Mouse (Mus musculus) skeletal muscle tissue, adult 2 months (tissue): ENCODE measurements around the gene Naglu.
A peak's percentile ranks its signal among the peaks of the same experiment; 100 is the strongest.

Experiments used
- DNase-seq: peaks from one replicate; pipeline ENCODE4 v3.0.0-alpha.2; 2012; ENCODE audit warnings: low read depth, low spot score

The Naglu gene

GRCm38 (mm10) chr11:101069391-101070188 is at the start of gene Naglu:
TSS of gene Naglu (plus strand) at chr11:101070012.
- DNase-seq = peak; percentile 95

DNA sequence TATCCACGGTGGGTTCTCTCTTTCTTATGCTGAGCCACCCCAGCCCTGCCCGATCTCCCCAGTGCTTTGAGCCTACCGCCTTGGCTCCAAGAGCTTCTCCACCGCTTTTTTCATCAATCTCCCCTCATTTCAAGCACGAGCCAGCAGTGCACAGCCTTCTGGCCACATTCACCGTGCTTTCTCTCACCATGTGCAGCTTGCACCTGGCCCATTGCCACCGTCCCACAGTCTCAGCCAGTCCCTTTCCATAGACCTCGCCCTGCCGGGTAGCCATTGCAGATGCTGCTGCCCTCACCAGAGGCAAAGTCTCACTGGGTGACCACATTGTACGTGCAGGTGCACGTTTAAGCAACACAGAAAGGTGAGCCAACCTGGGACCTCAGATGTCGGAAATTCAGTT is 46.4 kb upstream of the Naglu start:
- peak; percentile 19 for DNase-seq

DNA sequence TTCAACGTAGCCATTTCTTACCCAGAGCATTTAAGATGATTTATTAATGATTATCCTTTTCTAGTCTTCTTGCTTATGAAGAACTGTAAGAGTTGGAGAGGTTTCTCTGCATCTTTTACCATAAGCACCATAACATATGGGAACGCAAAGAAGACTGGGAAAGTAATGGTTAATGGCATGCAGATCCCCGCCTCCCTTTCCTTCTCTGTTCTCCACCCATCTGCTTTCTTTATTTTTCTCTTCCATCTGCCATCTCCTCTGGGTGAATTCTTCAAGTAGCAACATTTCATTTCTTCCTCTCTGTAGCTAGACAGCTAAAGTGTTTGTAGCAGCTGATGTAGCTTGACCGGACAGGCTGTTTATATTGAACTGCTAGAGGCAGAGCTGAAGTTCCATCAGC is 45.8 kb upstream of the Naglu start:
- no peak for DNase-seq

DNA sequence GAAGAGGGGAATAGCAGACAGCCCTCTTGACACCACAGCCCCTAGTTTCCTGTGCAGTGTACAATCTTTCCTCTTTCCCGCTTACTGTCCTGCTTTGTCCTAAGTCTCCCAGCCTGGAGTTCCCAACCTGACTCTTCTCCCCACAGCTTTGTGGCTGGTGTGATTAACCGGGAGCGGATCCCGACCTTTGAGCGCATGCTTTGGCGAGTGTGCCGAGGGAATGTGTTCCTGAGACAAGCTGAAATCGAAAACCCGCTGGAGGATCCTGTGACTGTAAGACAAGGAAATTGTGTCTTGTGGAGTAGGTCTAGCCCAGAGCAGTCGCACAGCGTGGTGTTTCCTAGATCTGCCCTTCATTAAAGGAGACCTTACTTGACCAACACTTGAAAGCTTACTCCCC is 42.7 kb upstream of the Naglu start:
- no peak for DNase-seq

DNA sequence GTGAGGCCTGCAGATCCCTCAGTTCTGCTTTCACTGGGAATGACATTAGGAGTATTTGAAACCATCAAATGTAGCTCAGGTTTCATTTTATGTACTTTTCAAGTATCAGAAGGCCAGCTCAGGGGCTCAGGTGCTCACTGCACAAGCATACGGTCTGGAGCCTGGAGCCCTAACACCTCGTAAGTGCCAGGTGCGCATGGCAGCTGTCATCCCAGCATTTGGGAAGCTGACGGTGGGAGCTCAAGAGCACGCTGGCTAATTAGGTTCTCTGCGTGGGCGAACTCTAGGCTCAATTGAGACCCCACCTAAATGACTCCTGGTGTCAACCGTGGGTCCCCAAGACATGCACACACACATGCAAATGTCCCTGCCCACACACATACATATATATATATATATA is 40.5 kb upstream of the Naglu start:
- no peak for DNase-seq

GRCm38 (mm10) chr11:101030136-101030807 is 39.5 kb upstream of the Naglu start:
- DNase-seq = no peak

- DNase-seq = no peak
These were observed 39.0 kb upstream of the Naglu start for GRCm38 (mm10) chr11:101030808-101031156.

DNA sequence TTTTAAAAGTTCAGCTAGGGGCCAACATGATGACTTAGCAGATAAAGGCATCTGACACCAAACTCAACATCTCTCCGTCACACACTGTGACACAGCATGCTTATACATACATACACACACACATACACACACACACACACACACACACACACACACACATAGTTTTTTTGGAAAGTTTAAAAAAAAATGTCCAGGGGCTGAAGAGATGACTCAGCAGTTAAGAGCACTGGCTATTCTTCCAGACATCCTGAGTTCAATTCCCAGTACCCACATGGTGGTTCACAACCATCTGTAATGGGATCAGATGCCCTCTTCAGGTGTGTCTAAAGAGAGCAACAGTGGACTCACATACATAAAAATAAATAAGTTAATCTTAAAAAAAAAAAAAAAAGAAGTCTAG is 38.3 kb upstream of the Naglu start:
- DNase-seq = no peak

DNA sequence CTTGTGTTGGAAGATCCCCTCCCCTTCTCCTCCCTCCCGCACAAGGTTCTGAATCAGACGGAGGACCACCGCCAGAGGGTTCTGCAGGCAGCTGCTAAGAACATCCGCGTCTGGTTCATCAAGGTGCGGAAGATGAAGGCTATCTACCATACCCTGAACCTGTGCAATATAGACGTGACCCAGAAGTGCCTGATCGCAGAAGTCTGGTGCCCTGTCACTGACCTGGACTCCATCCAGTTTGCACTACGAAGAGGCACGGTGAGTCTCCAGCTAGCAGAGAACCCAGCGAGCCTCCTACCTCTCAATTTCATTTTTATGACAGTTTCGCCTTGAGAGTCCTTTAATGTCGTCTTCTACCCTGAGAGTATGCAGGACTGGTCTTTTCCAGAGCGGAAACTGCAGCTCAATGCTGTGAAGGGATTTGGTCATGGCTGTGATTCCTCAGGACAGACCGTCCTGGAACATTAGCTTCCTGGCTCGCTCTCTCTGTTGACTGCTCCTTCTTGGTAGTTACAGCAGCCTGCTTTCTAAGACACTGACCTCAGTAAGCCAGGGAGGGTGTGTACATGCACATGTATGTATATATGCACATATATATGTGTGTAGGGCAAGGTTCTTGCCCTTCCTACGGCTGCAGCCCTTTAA is 35.8 kb upstream of the Naglu start:
- DNase-seq = no peak

GRCm38 (mm10) chr11:101034614-101035327 is 35.0 kb upstream of the Naglu start:
- no peak for DNase-seq

DNA sequence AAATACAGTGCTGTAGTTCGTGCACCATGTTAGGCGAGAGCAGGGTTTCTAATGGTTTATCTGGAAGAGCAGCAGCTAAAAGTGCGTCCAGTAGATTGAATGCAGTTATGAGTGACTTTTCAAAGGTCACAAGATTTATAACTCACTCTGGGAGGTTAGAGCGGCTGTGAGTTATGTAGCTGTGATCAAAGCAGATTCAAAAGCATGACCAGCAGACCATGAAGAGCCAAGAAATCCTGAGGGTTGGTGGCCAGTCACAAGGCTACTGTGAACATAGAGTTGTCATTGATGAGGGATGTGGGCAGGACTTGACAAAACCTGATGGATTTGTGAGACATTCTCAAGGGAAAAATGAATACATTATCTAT is 34.5 kb upstream of the Naglu start:
- DNase-seq = no peak

DNA sequence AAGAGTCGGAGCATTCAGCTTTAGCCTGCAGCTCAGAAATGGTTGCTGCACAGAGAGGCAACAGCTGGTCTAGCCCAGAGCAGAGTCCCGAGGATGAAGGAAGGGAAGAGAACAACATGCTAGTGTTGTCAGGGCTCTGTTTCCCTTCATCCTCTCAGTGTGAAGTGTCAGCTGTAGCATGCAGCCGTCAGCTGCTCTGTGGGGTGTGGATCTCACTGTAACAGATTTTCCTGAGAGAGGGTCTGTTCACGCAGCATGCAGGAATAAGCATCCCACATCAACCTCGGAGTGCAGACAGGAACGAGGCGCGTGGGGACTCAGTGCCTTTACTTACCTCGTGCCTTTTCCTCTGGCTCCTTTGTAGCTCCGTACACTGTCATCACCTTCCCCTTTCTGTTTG is 32.0 kb upstream of the Naglu start:
- DNase-seq = no peak

- no peak for DNase-seq
These were observed 24.0 kb upstream of the Naglu start for GRCm38 (mm10) chr11:101045826-101046225.

DNA sequence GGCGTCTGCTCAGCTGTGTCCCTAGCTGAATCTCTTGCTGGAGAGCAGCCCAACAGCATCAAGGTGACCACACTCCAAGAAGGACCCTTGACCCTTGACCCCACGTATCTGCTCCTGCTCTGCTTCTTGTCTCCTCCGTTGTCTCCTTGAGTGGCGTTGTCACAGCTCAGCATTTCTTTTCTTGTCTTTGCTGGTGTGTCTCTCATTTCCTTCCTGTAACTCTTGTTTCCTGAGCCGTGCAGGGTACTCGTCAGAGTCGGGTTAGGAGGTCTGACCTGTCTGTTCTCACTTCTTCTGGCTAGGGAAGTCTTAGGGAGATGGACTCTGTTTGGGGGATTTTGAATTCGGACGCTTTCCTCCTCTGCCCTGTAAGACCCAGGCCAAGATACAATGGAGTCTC is 23.4 kb upstream of the Naglu start:
- DNase-seq = no peak

DNA sequence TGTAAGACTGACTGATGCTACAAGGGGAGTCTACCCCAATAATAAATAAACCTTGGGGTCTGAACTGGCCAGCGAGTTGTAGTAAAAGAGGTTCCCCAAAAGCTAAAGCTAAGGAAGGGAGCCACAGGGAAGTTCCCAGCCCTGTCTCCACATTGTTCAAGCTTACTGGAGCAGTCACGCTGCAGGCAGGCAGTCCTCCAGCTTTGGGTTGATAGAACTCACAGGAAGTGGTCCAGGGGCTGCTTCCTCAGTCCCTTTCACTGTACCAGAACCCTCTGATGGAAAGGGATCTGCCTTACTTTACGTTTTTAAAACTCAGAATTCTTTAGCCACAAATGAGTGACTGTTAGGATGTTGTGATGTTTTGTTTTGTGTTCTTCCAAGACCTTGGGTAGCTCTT is 22.3 kb upstream of the Naglu start:
- DNase-seq = no peak

GRCm38 (mm10) chr11:101050359-101050758 is 19.5 kb upstream of the Naglu start:
- DNase-seq = no peak

GRCm38 (mm10) chr11:101051051-101051493 is 18.7 kb upstream of the Naglu start:
- DNase-seq = no peak

DNA sequence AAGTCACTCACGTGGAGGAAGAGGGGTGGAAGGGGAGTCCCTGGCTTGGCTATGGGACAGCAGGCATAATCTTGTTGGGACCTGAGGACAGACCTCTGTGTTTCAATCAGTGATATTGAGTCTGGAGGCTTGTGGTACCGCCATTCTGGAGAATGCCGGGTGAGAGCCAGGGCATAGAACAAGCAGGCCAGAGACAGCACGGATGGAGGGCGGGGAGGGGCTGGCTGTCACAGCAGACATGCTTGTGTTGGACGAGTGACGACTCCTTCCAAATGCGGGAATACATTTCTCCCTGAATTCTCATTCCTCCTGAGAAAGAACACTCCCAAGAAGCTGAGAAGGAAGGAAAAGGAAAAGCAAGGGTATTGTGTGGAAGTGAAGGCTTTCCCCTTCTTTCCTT is 18.2 kb upstream of the Naglu start:
- no peak for DNase-seq

DNA sequence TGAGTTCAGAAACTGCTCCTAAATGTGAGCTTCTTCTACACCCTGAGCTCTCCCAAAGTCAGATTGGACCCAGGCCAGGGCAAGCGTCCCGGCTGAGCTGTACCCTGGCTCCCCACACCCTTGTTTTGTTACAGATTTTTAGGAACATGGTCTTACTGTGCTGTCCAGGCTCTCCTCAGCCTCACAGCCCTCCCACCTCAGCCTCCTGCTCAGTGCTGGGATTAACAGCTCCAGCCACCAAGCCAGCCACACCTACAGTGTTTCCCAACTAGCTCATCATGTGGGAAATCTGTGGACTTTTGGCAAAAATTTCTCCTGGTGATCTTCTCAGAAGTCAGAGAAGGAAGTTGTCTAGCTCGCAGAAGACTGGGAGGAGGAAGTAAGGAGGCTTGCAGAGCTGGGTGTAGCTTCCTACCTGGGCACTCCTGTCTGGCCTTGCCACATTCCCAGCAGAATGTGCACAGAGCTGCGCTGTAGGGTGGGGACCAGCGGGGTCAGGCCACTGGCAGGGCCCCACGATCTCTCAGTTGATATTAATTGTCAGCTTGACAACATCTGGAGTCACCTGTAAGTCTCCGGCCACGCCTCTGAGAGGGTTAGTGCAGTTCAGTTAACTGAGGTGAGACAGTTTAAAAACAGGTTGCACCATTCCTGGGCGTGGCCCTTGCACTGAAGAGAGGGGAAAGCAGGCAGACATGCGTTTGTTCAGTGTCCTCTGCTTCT is 16.9 kb upstream of the Naglu start:
- DNase-seq = peak; percentile 81

- no peak for DNase-seq
These were observed 15.8 kb upstream of the Naglu start for GRCm38 (mm10) chr11:101053974-101054373.

GRCm38 (mm10) chr11:101055418-101055817 is 14.4 kb upstream of the Naglu start:
- DNase-seq = no peak

- peak; percentile 63 for DNase-seq
These were observed 12.9 kb upstream of the Naglu start for GRCm38 (mm10) chr11:101056885-101057284.
